Mouse (Mus musculus): ENCODE data around the gene Limch1.

Limch1 gene

GRCm38 (mm10) chr5:66968059-66968833 is 222.6 kb downstream of the Limch1 start:
- DNase-seq (ENCODE audit: low read depth, low spot score), result peak; percentile 84

DNA sequence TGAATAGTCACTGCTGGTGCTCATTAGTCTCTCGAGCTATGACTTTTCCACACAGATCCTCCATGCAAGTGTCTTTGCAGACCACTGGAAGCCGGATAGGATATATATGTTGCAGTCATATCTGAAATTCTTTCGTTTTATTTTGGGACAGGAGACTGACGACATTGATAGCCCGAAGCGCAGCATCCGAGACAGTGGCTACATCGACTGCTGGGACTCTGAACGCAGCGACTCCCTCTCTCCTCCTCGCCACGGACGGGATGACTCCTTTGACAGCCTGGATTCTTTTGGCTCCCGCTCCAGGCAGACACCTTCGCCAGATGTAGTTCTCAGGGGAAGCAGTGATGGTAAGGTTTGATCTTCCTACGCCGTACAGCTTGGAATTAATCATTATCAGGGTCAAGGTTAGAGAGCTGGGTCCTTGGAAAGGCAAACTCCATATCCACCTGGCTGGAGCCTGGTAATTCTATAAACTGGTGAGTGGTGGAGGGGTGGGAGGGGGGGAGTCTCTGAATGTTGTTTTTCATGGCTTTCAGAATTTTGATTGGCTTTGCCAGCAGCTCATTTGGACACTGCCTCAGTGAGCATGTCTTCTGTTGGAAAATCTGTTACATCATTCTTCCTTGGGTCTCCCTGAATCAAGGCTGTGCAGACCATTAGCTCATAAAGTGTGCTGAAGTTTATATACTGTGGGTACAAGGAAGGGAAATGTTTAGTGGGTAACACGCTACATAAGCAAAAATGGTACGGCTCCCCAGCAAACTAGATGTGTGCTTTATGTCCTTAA is 223.5 kb downstream of the Limch1 start:
- DNase-seq (ENCODE audit: low read depth, low spot score), result no peak

- no peak for DNase-seq (ENCODE audit: low read depth, low spot score)
These were observed 230.0 kb downstream of the Limch1 start for GRCm38 (mm10) chr5:66975621-66976020.

DNA sequence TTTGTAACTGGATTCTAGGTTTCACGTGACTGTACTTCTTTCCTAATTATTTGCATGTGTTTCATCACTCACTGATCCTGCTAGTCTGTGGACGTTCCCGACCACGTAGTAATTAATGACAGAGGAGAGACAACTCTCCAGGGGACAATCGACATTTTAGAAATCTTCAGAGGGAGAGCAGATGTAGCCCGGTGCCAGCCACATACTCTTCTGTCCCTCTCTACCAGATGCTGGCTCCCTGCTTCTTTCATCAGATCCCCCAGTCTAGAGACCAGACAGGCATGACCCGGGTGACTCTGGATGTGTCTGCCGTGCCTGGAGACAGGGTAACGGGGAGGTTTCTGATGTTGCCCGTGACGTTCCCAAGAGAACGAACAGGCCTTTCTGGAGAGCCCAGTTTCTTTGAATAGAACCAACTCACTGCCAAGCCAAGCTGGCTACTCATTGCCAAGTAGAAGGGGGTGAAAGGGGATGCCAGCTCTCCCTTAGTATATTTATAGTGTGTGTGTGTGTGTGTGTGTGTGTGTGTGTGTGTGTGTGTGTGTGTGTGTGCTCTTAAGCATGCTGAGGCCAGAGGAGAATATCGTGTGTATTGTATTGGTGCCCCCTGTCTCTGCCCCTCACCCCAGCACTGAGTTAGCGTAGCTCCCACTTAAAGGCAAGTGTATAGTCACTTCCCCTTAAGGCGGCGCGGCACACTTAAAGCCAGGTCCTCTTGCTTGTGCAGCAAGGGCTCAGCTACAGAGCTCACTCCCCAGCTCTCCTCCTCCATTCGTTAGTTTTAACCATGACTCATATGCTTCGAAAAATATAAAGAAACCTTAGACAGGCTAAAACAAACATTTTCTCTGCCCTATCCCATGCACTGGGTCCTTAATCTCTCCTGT is 233.9 kb downstream of the Limch1 start:
- DNase-seq (ENCODE audit: low read depth, low spot score), result peak; percentile 31

DNA sequence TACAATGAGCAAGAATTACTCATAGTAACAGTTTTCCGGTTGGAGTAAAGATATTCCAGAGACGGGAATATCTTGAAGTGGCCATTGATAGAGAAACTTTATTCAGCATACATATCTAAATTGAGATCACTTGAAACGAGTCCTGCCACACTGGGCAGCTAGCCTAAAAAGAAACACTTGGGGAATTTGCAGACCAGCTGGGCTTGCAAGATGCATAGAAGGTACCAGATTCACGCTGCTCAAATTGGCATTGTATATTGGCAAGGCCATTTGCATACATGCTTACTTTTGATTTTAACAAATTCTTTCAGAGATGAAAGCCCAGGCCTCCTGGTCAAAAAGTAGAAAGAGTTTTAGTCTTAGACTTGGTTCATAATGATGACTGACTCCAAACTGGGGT is 235.2 kb downstream of the Limch1 start:
- no peak for DNase-seq (ENCODE audit: low read depth, low spot score)

DNA sequence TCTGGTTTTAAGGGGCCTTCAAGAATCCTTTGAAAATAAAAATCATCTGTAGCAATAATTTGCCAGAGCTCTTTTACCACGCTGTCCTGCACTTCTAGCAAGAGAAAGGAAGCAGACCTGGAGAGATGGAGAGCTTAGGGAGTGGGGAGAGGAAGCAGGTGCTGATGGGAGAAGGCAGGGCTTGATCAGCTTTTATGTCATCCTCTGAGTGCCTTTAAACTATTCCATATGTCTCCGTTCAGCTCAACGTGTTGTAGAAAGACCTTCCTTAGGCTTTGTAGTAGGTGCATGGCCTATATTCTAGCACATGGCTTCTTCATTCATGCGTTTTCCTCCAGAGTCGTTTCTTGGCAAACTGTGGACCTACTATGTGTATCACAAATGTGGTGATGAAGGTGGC is 237.5 kb downstream of the Limch1 start:
- DNase-seq (ENCODE audit: low read depth, low spot score), result peak; percentile 52

- no peak for DNase-seq (ENCODE audit: low read depth, low spot score)
These were observed 243.3 kb downstream of the Limch1 start for GRCm38 (mm10) chr5:66988926-66989325.

DNA sequence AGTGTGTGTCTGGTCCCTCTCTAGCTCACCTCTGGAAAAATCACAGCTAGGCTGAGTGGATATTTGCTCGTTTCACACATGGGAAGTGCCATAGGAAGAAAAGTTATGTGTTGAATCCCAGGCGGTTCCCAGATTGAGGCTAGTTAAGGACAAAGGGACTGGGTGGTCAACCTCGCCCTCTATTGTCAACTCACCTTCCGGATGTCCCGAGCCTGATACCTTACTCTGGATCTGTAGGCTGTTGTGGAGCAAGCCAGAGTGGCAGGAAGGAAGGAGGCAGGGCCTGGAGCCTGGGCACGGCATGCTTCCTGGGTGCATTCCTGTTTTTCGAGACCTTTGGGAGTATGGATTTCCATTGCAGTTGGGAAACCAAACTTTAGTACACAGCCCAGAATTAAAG is 243.9 kb downstream of the Limch1 start:
- no peak for DNase-seq (ENCODE audit: low read depth, low spot score)

GRCm38 (mm10) chr5:66992401-66992800 is 246.8 kb downstream of the Limch1 start:
- DNase-seq (ENCODE audit: low read depth, low spot score), result no peak

DNA sequence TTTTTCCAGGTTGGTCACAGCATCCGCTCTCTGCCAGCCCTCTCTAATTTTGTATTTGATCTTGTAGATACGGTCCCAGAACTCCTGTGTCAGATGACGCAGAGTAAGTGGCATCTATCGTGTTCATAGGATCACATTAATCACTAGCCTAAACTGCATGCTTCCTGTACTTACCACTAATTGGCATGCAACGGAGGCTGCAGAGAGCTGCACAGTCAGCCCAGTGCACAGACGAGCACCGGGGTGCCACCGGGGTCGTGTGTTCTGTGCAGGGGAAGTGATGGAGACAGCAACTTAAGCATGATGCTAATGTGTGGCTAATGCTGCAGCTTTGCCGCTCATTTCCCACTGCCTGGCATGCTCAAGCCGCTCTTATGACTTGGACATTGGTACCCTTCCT is 247.4 kb downstream of the Limch1 start:
- DNase-seq (ENCODE audit: low read depth, low spot score), result peak; percentile 37

DNA sequence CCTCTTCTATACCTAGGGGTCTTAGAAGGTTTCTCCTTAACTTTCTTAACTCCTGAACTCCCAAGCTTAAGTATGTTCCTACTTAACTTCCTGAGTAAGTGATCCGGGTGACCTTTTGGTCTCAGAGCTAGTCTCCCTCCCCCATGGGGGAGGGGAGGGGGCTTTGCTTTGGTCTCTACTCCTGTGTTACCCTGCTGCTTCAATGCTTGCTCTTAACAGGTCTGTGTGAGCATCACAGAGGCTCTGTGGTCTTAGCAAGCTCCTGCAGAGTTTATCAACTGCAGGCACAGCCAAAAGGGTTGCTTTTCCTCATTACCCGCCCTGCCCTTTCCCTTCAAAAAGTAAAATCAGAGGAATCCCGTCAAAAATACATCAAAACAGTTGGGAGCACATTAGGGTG is 250.5 kb downstream of the Limch1 start:
- DNase-seq (ENCODE audit: low read depth, low spot score), result peak; percentile 55

DNA sequence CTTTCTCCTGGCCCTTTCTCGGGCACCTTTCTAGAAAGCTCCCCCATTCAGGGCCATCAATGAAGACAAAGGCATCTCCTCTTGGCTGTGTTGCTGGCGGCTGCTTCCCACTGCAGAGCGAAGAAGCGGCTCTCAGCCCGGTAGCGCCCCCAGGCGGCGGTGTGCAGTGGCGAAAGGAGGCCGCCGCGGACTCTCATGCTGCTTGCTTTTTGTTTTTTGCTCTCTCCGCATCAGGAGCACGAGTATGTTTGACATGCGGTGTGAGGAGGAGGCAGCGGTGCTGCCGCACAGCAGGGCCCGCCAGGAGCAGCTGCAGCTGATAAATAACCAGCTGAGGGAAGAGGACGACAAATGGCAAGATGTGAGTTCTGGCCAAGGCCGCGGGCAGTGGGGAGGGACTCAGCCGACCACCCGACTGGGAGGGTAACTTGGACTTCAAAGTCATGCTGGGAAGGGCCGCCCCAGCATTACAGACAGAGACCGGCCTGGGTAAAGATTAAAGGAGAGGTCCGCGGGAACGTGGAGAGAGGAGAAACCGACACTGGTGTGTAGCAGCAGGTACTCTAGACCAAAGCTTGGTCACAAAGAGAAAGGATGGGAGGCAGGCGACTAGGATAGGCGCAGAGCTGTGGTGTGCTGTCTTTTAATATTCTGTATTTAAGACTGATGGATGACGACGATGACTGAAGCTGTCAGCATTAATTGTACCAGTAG is 251.4 kb downstream of the Limch1 start:
- DNase-seq (ENCODE audit: low read depth, low spot score), result peak; percentile 89

DNA sequence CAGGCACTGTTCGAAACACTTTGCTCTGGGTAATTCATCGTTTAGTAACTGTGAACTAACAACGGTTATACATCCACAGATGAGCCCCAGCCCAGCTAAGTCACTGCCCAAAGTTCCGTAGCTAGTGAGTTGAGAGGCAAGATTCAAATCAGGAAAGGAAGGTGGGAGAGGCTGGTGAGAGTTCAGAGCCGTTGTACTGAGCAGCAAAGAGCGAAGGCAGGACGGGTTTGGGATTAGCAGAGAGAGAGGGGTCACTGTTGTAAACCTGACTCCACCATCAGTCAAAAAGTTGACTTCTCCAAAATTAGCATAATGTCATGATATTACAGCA is 251.9 kb downstream of the Limch1 start:
- DNase-seq (ENCODE audit: low read depth, low spot score), result no peak

DNA sequence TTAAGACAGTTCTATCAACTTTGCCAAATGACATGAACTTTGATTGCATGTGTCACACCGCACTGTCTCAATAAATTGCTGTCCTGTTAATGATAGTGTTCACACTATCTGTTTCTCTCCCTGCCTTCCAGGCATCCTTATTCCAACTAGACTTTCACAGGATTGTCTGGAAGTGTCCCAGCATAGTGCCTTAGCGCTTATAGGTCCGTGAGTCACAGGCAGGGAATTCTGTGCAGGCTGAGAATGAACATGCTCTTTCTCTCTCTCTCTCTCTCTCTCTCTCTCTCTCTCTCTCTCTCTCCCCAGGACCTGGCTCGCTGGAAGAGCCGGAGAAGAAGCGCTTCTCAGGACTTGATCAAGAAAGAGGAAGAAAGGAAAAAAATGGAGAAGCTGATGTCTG is 252.7 kb downstream of the Limch1 start:
- no peak for DNase-seq (ENCODE audit: low read depth, low spot score)

DNA sequence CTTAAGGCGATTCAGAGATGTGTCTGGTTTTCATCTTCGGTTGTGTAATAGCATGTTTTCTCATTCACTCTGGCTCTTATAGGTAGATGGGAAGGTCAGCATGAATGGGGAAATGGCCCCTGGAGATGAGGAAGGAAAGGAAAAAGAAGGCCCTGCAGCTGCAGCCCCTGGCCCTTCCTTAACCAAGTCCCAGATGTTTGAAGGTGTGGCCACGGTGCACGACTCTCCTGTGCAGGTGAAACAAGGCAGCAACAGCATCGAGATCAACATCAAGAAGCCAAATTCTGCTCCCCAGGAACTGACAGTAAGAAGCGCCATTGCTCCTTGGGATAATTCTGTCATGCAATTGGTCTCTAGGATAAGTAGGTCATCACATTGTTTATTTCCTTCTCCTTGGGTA is 256.7 kb downstream of the Limch1 start:
- no peak for DNase-seq (ENCODE audit: low read depth, low spot score)

GRCm38 (mm10) chr5:67004619-67005018 is 259.0 kb downstream of the Limch1 start:
- no peak for DNase-seq (ENCODE audit: low read depth, low spot score)

DNA sequence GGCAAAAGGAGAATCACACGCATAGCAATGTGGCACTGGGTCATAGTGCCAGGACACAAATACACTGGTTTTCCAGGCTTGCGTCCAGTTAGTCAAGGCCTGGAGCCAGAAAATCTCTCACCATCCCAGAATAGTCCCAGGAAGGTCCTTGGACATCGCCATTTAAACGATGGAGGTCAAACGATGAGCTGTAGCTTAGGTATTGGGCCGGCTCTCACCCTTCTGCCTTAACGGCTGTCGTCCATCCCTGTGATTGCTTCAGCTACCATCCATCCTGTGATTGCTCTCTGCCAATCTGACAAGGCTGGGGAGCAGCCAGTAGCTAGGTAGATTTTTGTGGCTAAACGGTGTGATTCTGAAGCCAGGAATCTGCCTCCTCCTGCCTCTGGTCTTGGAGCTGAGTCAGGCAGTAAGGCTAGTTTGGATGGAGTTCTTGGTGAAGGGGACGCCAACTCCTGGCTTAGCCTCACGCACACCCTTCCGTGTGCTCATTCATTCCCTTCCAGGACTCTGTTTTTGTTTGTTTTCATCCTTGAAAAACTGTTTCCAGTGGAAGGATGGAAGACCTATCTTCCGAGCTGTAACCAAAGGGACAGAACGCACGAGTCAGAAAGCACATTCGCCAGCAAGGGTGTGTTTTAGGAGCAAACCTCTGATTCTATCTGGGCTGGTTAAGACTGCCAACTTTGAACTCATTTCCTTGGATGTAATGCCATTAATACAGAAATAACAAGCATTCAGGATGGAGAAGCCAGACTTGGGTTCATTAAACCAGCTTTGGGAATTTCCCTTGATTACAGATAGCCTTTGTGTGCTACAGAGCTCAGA is 265.6 kb downstream of the Limch1 start:
- DNase-seq (ENCODE audit: low read depth, low spot score), result no peak

- DNase-seq (ENCODE audit: low read depth, low spot score), result no peak
These were observed 266.4 kb downstream of the Limch1 start for GRCm38 (mm10) chr5:67011985-67012384.

DNA sequence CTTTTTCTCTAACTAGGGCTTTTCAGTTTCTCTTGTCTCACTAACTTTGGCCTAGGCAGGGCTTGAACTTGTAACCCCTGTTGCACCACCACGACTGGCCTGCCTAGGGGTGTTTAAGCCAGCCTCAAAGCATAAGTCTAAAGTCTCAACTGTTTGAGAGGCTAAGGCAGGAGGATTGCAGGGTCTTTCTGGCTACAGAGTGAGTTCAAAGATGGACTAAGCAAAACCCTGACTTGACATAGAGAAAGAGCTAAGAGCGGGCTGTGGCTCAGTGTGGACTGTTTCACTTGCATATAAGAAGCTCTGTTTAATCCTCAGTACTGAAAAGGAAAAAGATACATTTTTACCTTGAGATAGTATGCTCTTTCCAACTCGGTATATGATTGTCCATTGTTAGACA is 268.3 kb downstream of the Limch1 start:
- DNase-seq (ENCODE audit: low read depth, low spot score), result no peak

DNA sequence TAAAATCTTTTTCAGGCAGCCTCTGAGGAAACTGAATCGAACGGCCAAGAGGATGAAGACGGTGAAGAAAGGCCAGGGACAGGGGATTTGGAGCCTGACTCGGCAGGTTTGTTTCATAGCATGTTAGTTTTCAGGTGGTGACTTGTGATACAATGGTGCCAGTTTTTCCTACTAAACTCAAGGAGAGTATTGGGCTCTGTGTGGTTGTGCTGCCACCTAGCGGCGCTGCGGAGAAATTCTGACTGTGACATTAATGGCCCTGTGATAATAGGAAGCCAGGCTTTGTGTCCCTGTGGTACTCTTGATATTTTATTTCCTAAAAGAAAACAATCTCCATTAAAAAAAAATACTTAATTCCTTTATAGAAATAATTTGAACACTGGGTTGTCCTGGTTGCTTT is 270.8 kb downstream of the Limch1 start:
- peak; percentile 79 for DNase-seq (ENCODE audit: low read depth, low spot score)
